Mouse (Mus musculus) right cerebral cortex, postnatal 25 days (tissue): ENCODE data around the gene Olfr1339.

Experiments used
- DNase-seq: peaks from one replicate; pipeline ENCODE4 v3.0.0; 2022

Gene Olfr1339

GRCm38 (mm10) chr4:118731875-118732274, at the start of gene Olfr1339:
Gene Olfr1339 (plus strand): TSS chr4:118732175.
- no peak for DNase-seq

GRCm38 (mm10) chr4:118687086-118687485, 44.9 kb upstream of the Olfr1339 start:
- DNase-seq: no peak

GRCm38 (mm10) chr4:118692412-118692973, 39.5 kb upstream of the Olfr1339 start, which contains the start of gene Olfr1342:
Gene Olfr1342 (minus strand): TSS chr4:118692756.
- no peak for DNase-seq

GRCm38 (mm10) chr4:118693812-118694211, 38.2 kb upstream of the Olfr1339 start:
- no peak for DNase-seq

GRCm38 (mm10) chr4:118703223-118703622, 28.8 kb upstream of the Olfr1339 start, which contains the start of gene Olfr1341:
Gene Olfr1341 (plus strand): TSS chr4:118703523.
- DNase-seq: no peak

- DNase-seq: no peak
Measured at GRCm38 (mm10) chr4:118708086-118708485, 23.9 kb upstream of the Olfr1339 start.

- no peak for DNase-seq
Measured at GRCm38 (mm10) chr4:118711656-118712055, 20.3 kb upstream of the Olfr1339 start.

- DNase-seq: no peak
Measured at GRCm38 (mm10) chr4:118719838-118720237, 12.1 kb upstream of the Olfr1339 start, which contains the start of gene Olfr1340. Gene Olfr1340 (plus strand): TSS chr4:118720138.

- no peak for DNase-seq
Measured at GRCm38 (mm10) chr4:118721742-118722483, 10.1 kb upstream of the Olfr1339 start.

GRCm38 (mm10) chr4:118739574-118739973, 7.6 kb downstream of the Olfr1339 start:
- no peak for DNase-seq

GRCm38 (mm10) chr4:118740988-118741698, 9.2 kb downstream of the Olfr1339 start:
- DNase-seq: no peak

- no peak for DNase-seq
Measured at GRCm38 (mm10) chr4:118741881-118742280, 9.9 kb downstream of the Olfr1339 start.

- no peak for DNase-seq
Measured at GRCm38 (mm10) chr4:118758637-118759036, 26.7 kb downstream of the Olfr1339 start, which contains the start of gene Olfr1338. Gene Olfr1338 (minus strand): TSS chr4:118758737.

GRCm38 (mm10) chr4:118782486-118782885, 50.5 kb downstream of the Olfr1339 start, which contains the start of gene Olfr1337:
Gene Olfr1337 (minus strand): TSS chr4:118782586.
- DNase-seq: no peak
